Mouse (Mus musculus) urinary bladder, postnatal 25 days (tissue): Measurements from ENCODE around the gene Cadps2.

Experiments used
- DNase-seq: peaks from one replicate; pipeline ENCODE4 v3.0.0; 2022; ENCODE audit warnings: low spot score

The Cadps2 gene

GRCm38 (mm10) chr6:23360596-23360995 lies 478.6 kb downstream of the Cadps2 start:
- DNase-seq = no peak

- no peak for DNase-seq
Measured at GRCm38 (mm10) chr6:23356141-23356540, 483.1 kb downstream of the Cadps2 start.

- DNase-seq = no peak
Measured at GRCm38 (mm10) chr6:23353480-23353879, 485.7 kb downstream of the Cadps2 start.

- no peak for DNase-seq
Measured at GRCm38 (mm10) chr6:23337411-23338063, 501.7 kb downstream of the Cadps2 start.

- no peak for DNase-seq
Measured at GRCm38 (mm10) chr6:23314945-23315344, 524.3 kb downstream of the Cadps2 start.

GRCm38 (mm10) chr6:23314291-23314690 lies 524.9 kb downstream of the Cadps2 start:
- DNase-seq = no peak

GRCm38 (mm10) chr6:23306046-23306445 lies 533.2 kb downstream of the Cadps2 start:
- no peak for DNase-seq

- DNase-seq = no peak
Measured at GRCm38 (mm10) chr6:23298596-23298995, 540.6 kb downstream of the Cadps2 start.

- DNase-seq = no peak
Measured at GRCm38 (mm10) chr6:23294685-23295084, 544.5 kb downstream of the Cadps2 start.

- no peak for DNase-seq
Measured at GRCm38 (mm10) chr6:23288752-23289151, 550.5 kb downstream of the Cadps2 start.

- DNase-seq = no peak
Measured at GRCm38 (mm10) chr6:23281514-23281820, 557.8 kb downstream of the Cadps2 start.

- DNase-seq = no peak
Measured at GRCm38 (mm10) chr6:23280811-23281513, 558.3 kb downstream of the Cadps2 start.

- DNase-seq = no peak
Measured at GRCm38 (mm10) chr6:23273483-23273882, 565.7 kb downstream of the Cadps2 start.

- no peak for DNase-seq
Measured at GRCm38 (mm10) chr6:23272979-23273378, 566.2 kb downstream of the Cadps2 start.

- no peak for DNase-seq
Measured at GRCm38 (mm10) chr6:23272542-23272941, 566.7 kb downstream of the Cadps2 start.

- DNase-seq = no peak
Measured at GRCm38 (mm10) chr6:23260738-23261050, 578.5 kb downstream of the Cadps2 start.

- no peak for DNase-seq
Measured at GRCm38 (mm10) chr6:23260016-23260737, 579.0 kb downstream of the Cadps2 start.

GRCm38 (mm10) chr6:23257981-23258380 lies 581.2 kb downstream of the Cadps2 start:
- no peak for DNase-seq

GRCm38 (mm10) chr6:23255161-23255560 lies 584.1 kb downstream of the Cadps2 start:
- DNase-seq = no peak

- no peak for DNase-seq
Measured at GRCm38 (mm10) chr6:23254644-23255043, 584.6 kb downstream of the Cadps2 start.

- no peak for DNase-seq
Measured at GRCm38 (mm10) chr6:23253353-23254311, 585.6 kb downstream of the Cadps2 start.
